Mouse (Mus musculus) hindbrain, embryonic 11.5 days (tissue): ENCODE data around the gene Spc24. TPM values are rescaled to one million over a fixed set of nuclear protein-coding genes. Genes with fewer than 3 reads are reported as not detected.

Experiments used
- ATAC-seq: fragments of 200-750 bp; cut with Nextera tagmentation; 2 replicates; pipeline ENCODE4 v1.8.0; 2017; ENCODE audit warnings: mild to moderate bottlenecking, moderate TSS enrichment, moderate library complexity; ENCODE audit not compliant: low FRiP score
- DNase-seq: peaks from one replicate; pipeline ENCODE4 v3.0.0-alpha.2; 2015; ENCODE audit warnings: low spot score
- H3K27ac ChIP-seq: fragments of 300-500 bp; sonication (generic); 2 replicates; pipeline ENCODE4 v1.5.1; 2014; ENCODE audit warnings: mild to moderate bottlenecking, low read depth, low read length
- H3K27me3 ChIP-seq: fragments of 300-500 bp; sonication (generic); 2 replicates; pipeline ENCODE4 v1.6.1; 2014; ENCODE audit warnings: mild to moderate bottlenecking, low read length, moderate library complexity, mixed read lengths; ENCODE audit not compliant: control insufficient read depth, insufficient read depth
- H3K36me3 ChIP-seq: fragments of 300-500 bp; sonication (generic); 2 replicates; pipeline ENCODE4 v1.6.1; 2014; ENCODE audit warnings: mild to moderate bottlenecking, low read length, moderate library complexity, mixed read lengths; ENCODE audit not compliant: control insufficient read depth, insufficient read depth
- H3K4me1 ChIP-seq: fragments of 300-500 bp; sonication (generic); replicated peaks from 2 replicates; pipeline ENCODE4 v1.6.1; 2014; ENCODE audit warnings: low read length, mixed read lengths; ENCODE audit not compliant: control insufficient read depth, insufficient read depth
- H3K4me2 ChIP-seq: fragments of 300-500 bp; sonication (generic); replicated peaks from 2 replicates; pipeline ENCODE4 v1.6.1; 2014; ENCODE audit warnings: mild to moderate bottlenecking, low read depth, low read length
- H3K4me3 ChIP-seq: fragments of 300-500 bp; sonication (generic); 2 replicates; pipeline ENCODE4 v1.5.1; 2014; ENCODE audit warnings: low read depth, low read length
- H3K9ac ChIP-seq: fragments of 300-500 bp; sonication (generic); 2 replicates; pipeline ENCODE4 v1.6.1; 2014; ENCODE audit warnings: low read depth, low read length
- H3K9me3 ChIP-seq: fragments of 300-500 bp; sonication (generic); 2 replicates; pipeline ENCODE4 v1.6.1; 2016; ENCODE audit warnings: low read length; ENCODE audit not compliant: control insufficient read depth
- WGBS: fragments of 180-500 bp; shearing (Covaris S2); extraction: QIAGEN DNeasy Blood & Tissue Kit; methylation state at CpG from one replicate; pipeline ENCODE4 v1.1.7; 2014; 5-methylcytosine and 5-hydroxymethylcytosine counted together
- polyA plus RNA-seq: library from polyadenylated mRNA; unstranded; fragments of >200 nt; fragmentation: Nextera tagmentation; extraction: Ambion mirVana; gene quantifications from 2 replicates; pipeline ENCODE4 v1.2.1, GENCODE M21; 2014

Spc24 gene
- polyA plus RNA-seq, 1 experiment from 2014 or later, result 94.3 TPM

DNA sequence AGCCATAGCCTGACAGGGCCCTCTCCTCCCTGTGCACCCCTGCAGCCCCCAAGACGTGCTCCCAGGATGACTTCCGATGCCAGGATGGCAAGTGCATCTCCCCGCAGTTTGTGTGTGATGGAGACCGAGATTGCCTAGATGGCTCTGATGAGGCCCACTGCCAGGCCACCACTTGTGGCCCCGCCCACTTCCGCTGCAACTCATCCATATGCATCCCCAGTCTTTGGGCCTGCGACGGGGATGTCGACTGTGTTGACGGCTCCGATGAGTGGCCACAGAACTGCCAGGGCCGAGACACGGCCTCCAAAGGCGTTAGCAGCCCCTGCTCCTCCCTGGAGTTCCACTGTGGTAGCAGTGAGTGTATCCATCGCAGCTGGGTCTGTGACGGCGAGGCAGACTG, 26.7 kb downstream of the Spc24 start:
- no peak overlapping the region for H3K4me3 ChIP-seq
- no peaks in the 10 kb centered on the region for H3K27me3 ChIP-seq
- 88% methylated on average over 17 of the region's 17 CpGs for WGBS
- ATAC-seq (no peak), DNase-seq (no peak)
- H3K4me2 ChIP-seq, result no peak overlapping the region
- H3K9me3 ChIP-seq, result no peaks in the 10 kb centered on the region
- H3K27ac ChIP-seq, result no peak overlapping the region
- peaks cover 43% of the 10 kb centered on the region for H3K36me3 ChIP-seq
- H3K4me1 ChIP-seq, result no peaks in the 10 kb centered on the region
- H3K9ac ChIP-seq, result no peak overlapping the region

DNA sequence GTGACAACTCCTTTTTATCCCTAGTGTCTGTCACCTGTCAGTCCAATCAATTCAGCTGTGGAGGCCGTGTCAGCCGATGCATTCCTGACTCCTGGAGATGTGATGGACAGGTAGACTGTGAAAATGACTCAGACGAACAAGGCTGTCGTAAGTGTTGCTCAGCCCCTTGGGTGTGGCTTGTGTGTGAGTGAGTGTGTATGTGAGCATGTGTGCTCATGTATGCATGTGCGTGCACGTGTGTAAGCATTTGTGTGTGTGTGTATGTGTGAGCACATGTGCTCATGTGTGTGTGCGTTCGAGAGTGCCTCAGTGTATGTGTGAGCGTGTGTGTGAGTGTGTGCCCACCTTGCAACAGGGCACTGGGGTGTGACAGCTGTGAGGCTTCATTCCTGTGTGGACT, 27.8 kb downstream of the Spc24 start:
- Histone ChIP-seq H3K27me3 (no peaks in the 10 kb centered on the region), H3K9ac (no peak overlapping the region), H3K4me1 (no peaks in the 10 kb centered on the region; the same call in 1 of the 2 replicates), H3K36me3 (peaks cover 41% of the 10 kb centered on the region), H3K9me3 (no peaks in the 10 kb centered on the region), H3K27ac (no peak overlapping the region), H3K4me2 (no peak overlapping the region), H3K4me3 (no peak overlapping the region)
- 98% methylated on average over 9 of the region's 9 CpGs for WGBS
- ATAC-seq, result no peak
- DNase-seq, result no peak

DNA sequence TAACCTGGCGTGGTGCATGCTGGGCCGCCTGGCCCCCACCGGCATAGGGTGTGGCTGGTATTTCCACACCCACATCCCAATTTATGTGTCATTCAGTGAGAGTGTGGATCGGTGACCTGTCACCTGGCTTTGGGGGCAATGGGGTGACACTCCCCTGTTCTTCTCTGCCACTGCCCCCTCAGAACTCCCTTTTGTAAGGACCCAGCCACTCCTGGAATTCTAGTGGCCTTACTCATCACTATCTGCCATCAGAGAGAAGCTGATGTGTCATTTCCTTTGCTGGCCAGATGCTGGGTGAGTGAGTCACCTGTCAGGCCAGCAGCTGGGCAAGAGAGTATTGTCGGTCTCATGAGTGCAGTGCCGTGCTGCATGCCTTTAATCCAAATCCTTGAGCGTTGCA, 30.8 kb downstream of the Spc24 start:
- Histone ChIP-seq H3K9me3 (no peaks in the 10 kb centered on the region), H3K27ac (no peak overlapping the region), H3K36me3 (peaks cover 28% of the 10 kb centered on the region), H3K4me2 (no peak overlapping the region), H3K9ac (no peak overlapping the region), H3K4me3 (no peak overlapping the region), H3K4me1 (peaks cover 4% of the 10 kb centered on the region), H3K27me3 (no peaks in the 10 kb centered on the region)
- ATAC-seq (no peak), DNase-seq (no peak)
- WGBS, result 94% methylated on average over 7 of the region's 7 CpGs

DNA sequence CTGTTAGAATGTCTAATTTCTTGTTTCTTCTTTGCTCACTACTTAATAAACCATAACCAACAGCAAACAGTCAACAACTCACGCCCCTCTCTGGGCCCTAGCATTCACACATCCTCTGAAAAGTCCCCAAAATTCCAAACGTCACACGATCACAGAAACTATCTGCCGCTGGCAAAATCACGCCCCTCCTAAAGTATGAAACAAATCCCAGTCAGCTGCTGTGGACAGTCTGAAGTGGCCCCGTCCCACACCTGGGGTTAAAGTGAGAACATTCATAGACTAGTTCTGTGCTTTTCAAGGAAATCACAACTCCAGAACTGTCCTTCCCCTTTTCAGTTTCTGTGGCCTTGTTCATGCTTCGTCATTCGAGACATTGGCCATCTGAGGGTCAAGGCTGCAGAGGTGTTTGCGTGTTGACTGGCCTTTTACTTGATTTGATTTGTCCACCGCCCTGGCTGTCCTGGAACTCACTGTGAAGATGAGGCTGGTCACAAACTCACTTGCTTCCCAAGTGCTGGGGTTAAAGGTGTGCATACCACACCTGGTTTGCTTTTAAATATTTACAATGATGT, 31.8 kb downstream of the Spc24 start:
- no peak overlapping the region for H3K4me3 ChIP-seq
- H3K4me1 ChIP-seq, result peaks cover 4% of the 10 kb centered on the region
- no peak overlapping the region for H3K9ac ChIP-seq
- H3K4me2 ChIP-seq, result no peak overlapping the region
- WGBS, result 88% methylated on average over 10 of the region's 10 CpGs
- ATAC-seq, result no peak
- H3K36me3 ChIP-seq, result peaks cover 21% of the 10 kb centered on the region
- H3K27ac ChIP-seq, result no peak overlapping the region
- H3K9me3 ChIP-seq, result no peaks in the 10 kb centered on the region
- DNase-seq, result no peak
- H3K27me3 ChIP-seq, result no peaks in the 10 kb centered on the region

DNA sequence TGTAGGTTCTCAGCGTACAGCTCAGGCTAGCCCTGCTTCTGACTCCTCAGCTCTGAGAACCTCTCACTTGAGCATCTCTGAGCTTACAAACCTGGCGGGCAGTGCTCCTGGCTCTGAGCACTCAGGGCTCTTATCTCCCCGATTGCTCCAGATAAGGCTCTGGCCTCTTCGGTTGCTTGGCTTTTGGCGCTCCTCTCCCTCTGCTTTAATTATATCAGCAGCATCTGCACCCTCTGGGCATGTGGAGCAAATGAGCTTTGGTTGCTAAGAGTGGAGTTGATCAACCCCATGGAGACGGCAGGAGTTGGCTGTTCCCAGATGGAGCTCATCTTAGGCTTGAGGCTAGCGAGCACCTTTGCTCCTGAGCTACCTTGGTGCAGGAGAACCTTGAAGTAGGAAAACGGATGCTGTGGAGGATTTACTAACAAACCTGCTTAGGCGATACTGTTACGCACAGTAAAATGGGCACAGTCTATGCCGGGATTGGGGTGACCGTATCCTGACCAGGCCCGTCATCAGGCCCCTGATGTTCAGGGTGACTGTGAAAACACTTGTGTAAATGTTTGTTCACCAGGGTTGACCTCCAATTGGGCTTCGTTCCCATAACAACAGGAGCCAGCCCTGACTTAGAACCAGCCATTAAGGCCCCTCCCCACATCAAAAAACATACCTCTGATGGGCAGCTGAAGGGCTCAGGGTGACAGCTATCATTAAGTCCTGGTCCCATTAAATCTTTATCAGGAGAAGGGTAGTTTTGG, 33.7 kb downstream of the Spc24 start:
- ATAC-seq, result no peak
- H3K4me1 ChIP-seq, result peaks cover 4% of the 10 kb centered on the region
- H3K9ac ChIP-seq, result peak overlapping the region; percentile 21; the same call in 1 of the 2 replicates
- H3K4me2 ChIP-seq, result no peak overlapping the region
- H3K9me3 ChIP-seq, result no peaks in the 10 kb centered on the region
- DNase-seq, result no peak
- WGBS, result 80% methylated on average over 14 of the region's 14 CpGs
- no peak overlapping the region; the same call in 1 of the 2 replicates for H3K27ac ChIP-seq
- no peaks in the 10 kb centered on the region for H3K27me3 ChIP-seq
- no peak overlapping the region for H3K4me3 ChIP-seq
- H3K36me3 ChIP-seq, result peaks cover 7% of the 10 kb centered on the region; the same call in 1 of the 2 replicates

DNA sequence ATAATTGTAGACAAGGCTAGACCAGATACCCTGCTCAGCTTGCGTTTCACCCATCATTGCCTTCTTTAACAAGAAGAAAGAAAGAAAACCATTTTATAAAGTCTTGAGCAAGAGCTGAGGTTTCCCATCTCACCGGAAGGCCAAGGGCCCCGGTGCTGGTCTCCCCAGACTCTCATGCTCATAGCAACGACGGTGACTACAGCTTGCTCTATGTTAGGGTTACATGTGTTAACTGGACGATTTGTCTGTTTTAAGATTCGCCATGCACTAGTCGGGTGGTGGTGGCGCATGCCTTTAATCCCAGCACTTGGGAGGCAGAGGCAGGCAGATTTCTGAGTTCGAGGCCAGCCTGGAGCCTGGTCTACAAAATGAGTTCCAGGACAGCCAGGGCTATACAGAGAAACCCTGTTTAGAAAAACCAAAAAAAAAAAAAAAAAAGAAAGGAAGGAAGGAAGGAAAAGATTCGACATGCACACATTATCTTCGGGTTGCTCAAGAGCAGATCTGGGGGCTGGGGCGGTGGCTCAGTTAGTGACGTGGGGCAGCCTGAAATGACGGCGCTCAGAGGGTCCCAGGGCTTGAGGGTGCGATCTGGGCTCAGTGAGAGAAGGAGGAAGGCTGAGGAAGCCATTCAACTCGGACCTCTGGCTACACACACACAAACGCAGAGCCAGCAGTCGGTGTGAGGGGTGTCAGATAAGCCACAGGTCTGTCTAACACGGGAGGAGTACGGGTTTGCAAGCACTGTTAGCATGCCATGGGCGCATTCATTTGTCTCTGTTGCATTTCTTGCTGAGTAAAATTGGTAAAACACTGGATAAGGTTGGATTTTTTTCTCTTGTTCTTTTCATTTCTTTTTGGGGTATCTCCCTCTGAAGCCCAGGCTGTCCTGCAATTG, 34.6 kb downstream of the Spc24 start:
- no peak overlapping the region; the same call in 1 of the 2 replicates for H3K9ac ChIP-seq
- peak overlapping the region; percentile 62 for H3K4me2 ChIP-seq
- H3K36me3 ChIP-seq, result 0 out of 2 replicates have a peak, but pooled peaks cover 7% of the 10 kb centered on the region
- peak overlapping the region; percentile 48 for H3K4me3 ChIP-seq
- DNase-seq (no peak), ATAC-seq (no peak)
- peak overlapping the region; percentile 24; the same call in 1 of the 2 replicates for H3K27ac ChIP-seq
- no peaks in the 10 kb centered on the region for H3K9me3 ChIP-seq
- WGBS, result 86% methylated on average over 23 of the region's 23 CpGs
- H3K4me1 ChIP-seq, result peaks cover 4% of the 10 kb centered on the region
- H3K27me3 ChIP-seq, result no peaks in the 10 kb centered on the region

DNA sequence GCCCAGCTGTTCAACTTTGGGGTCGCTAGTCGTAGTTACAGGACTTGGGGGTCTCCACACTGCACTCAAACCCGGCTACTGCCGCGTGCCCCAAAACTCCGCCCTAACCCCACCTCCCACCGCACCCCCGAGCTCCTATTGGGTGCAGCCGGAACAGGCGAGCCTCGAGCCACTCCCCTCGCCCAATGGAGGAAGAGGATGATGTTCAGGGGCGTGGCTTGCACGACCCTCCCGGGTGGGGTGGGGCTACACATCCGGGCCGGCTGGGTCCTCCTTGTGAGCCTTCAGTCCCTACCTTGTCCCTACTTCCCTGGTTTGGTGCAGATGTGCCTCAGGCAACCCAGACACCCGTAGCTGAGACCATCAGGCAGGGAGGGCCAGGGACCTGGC, 36.0 kb downstream of the Spc24 start:
- H3K9ac ChIP-seq, result peak overlapping the region; percentile 50
- under 1% methylated on average over 17 of the region's 18 CpGs for WGBS
- H3K4me1 ChIP-seq, result peaks cover 4% of the 10 kb centered on the region
- peak; percentile 94 for ATAC-seq
- H3K4me2 ChIP-seq, result peak overlapping the region; percentile 62
- H3K27ac ChIP-seq, result peak overlapping the region; percentile 77
- H3K27me3 ChIP-seq, result no peaks in the 10 kb centered on the region
- peak overlapping the region; percentile 48 for H3K4me3 ChIP-seq
- H3K9me3 ChIP-seq, result no peaks in the 10 kb centered on the region
- 0 out of 2 replicates have a peak, but pooled peaks cover 4% of the 10 kb centered on the region for H3K36me3 ChIP-seq
- DNase-seq, result peak; percentile 95

DNA sequence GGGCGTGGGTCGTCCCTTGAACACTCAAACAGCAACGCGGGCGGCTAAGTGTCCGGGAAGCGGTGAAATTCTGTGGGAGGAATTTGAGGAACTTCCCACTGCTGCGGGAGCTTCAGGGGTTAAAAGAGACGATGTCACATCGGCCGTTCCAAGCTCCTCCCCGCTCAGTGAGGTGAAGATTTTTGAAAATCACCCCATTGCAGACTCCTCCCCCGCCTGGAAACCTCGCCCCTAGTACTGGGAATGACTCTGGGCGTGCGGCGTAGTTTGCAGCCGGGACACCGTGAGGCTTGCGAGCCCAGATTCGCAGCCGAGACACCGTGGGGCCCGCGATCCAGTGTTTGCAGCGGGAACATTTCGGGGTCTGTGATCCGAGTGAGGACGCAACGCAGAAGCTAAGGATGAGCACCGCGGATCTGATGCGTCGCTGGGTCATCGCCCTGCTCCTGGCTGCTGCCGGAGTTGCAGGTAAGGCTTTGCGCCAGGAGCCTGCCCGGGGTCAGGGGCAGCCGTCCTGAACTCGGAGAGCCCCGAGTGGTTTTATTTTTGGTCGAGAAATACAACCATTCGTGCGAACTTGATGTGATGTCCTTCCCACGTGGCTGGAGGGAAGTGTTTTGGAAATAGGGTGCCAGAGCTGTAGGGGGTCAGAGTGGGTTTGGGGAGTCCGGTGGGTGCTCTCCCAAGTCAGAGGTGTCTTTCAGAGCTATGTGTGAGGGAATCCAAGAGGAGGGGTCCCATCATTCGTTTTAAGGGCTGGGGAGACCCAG, 36.5 kb downstream of the Spc24 start, which contains the start of gene Ldlr:
Ldlr (plus strand) TSS at position 107 of the 770 bp plus-strand sequence.
- under 1% methylated on average over 47 of the region's 47 CpGs for WGBS
- Histone ChIP-seq H3K9me3 (no peaks in the 10 kb centered on the region), H3K4me1 (peaks cover 4% of the 10 kb centered on the region), H3K4me2 (peak within 1 kb of the TSS; percentile 62), H3K27ac (peak within 1 kb of the TSS; percentile 77), H3K36me3 (0 out of 2 replicates have a peak, but pooled peaks cover 3% of the 10 kb centered on the region), H3K9ac (peak within 1 kb of the TSS; percentile 50), H3K4me3 (peak within 1 kb of the TSS; percentile 48), H3K27me3 (no peaks in the 10 kb centered on the region)
- DNase-seq (peak; percentile 88), ATAC-seq (peak; percentile 85)
